12 mouse cellular contexts compared by ENCODE assay signal in the genomic region with DNA sequence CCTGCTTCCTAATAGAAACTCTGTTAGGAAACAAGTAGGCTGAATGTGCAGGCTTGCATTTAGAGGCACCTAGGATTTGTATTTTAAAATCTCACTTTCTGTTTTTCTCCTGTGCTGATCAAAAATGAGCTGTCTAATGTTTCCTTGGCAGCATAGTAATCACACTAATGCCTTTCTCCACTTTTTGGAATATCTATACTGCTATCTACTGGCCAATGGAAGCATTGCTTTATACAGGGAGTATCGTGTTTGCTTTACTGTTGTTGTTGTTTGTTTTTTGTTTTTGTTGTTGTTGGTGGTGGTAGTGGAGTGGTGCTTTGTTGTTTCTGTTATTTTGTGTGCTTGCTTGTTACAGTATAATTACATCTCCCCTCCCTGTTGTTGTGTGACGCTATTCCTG.
A peak's percentile ranks its signal among the peaks of the same experiment; 100 is the strongest.
DNase-seq lines count a peak whose midpoint lies in the region; ATAC-seq lines count a peak whose summit lies in the region.
"Had no signal": no experiment of that assay in that cellular context is flagged by ENCODE, and none has a peak within 500 bp of the region (broad histone marks: within the 10 kb centered on the region; RNA-seq: fewer than 3 reads in every experiment).

No protein-coding gene starts in this region.

- no peaks in the 10 kb centered on the region for H3K36me3 ChIP-seq in forebrain, embryonic 13.5 days (ENCODE audit: poor library complexity, severe bottlenecking)
- no peaks in the 10 kb centered on the region for H3K36me3 ChIP-seq in forebrain, embryonic 15.5 days
- no peaks in the 10 kb centered on the region for H3K36me3 ChIP-seq in kidney, embryonic 14.5 days (ENCODE audit: control insufficient read depth, insufficient read depth, low read length)
- H3K36me3 ChIP-seq: heart, embryonic 13.5 days; limb, embryonic 12.5 days had no signal

- no peaks in the 10 kb centered on the region for H3K27me3 ChIP-seq in forebrain, embryonic 13.5 days
- H3K27me3 ChIP-seq in forebrain, embryonic 15.5 days: no peaks in the 10 kb centered on the region
- H3K27me3 ChIP-seq in kidney, embryonic 14.5 days (ENCODE audit: control insufficient read depth, insufficient read depth, low read length): no peaks in the 10 kb centered on the region
- H3K27me3 ChIP-seq: heart, embryonic 13.5 days; limb, embryonic 12.5 days had no signal

- ATAC-seq in forebrain, embryonic 13.5 days: 0 out of 2 replicates have a peak, but pooled peaks have one; percentile 33
- no peak for ATAC-seq in forebrain, embryonic 15.5 days (replicated peaks)
- peak; percentile 24; the same call in 1 of the 2 replicates for ATAC-seq in kidney, embryonic 14.5 days (ENCODE audit: low FRiP score, low TSS enrichment)

- no peak overlapping the region for H3K27ac ChIP-seq in forebrain, embryonic 13.5 days
- H3K27ac ChIP-seq in forebrain, embryonic 15.5 days (replicated peaks): no peak overlapping the region
- no peak overlapping the region for H3K27ac ChIP-seq in kidney, embryonic 14.5 days (ENCODE audit: low read depth, low read length)
- H3K27ac ChIP-seq: heart, embryonic 13.5 days; limb, embryonic 12.5 days had no signal

- no peak overlapping the region for H3K9ac ChIP-seq in forebrain, embryonic 13.5 days
- H3K9ac ChIP-seq in forebrain, embryonic 15.5 days (replicated peaks): no peak overlapping the region
- H3K9ac ChIP-seq in kidney, embryonic 14.5 days (ENCODE audit: low read depth, low read length): no peak overlapping the region
- H3K9ac ChIP-seq: heart, embryonic 13.5 days; limb, embryonic 12.5 days had no signal

- no peak overlapping the region for H3K4me3 ChIP-seq in forebrain, embryonic 13.5 days
- H3K4me3 ChIP-seq in forebrain, embryonic 15.5 days: no peak overlapping the region
- H3K4me3 ChIP-seq in kidney, embryonic 14.5 days (ENCODE audit: low read length): no peak overlapping the region
- H3K4me3 ChIP-seq: heart, embryonic 13.5 days; limb, embryonic 12.5 days had no signal

- DNase-seq in kidney, adult 8-10 months: no peak
- peak; percentile 15 for DNase-seq in 416B (ENCODE audit: low read depth)
- DNase-seq in induced T-regulatory cell, adult 2 months (ENCODE audit: low read depth): peak; percentile 34
- DNase-seq in thymus, postnatal 25 days: no peak
- no peak for DNase-seq in cerebellum, postnatal 4 days (ENCODE audit: low spot score in 2 of 2)
- DNase-seq: cerebellum, postnatal 36 days; kidney, postnatal 4 days had no signal

- no peak overlapping the region for H3K4me2 ChIP-seq in forebrain, embryonic 13.5 days
- no peak overlapping the region for H3K4me2 ChIP-seq in forebrain, embryonic 15.5 days (replicated peaks)
- no peak overlapping the region for H3K4me2 ChIP-seq in kidney, embryonic 14.5 days (replicated peaks; ENCODE audit: low read depth, low read length)
- H3K4me2 ChIP-seq: heart, embryonic 13.5 days; limb, embryonic 12.5 days had no signal

- H3K9me3 ChIP-seq in forebrain, embryonic 13.5 days (replicated peaks): peaks cover 9% of the 10 kb centered on the region
- H3K9me3 ChIP-seq in forebrain, embryonic 15.5 days: no peaks in the 10 kb centered on the region
- H3K9me3 ChIP-seq in kidney, embryonic 14.5 days (ENCODE audit: control insufficient read depth, low read length): peaks cover 5% of the 10 kb centered on the region

- 41% methylated on average over 2 of the region's 2 CpGs for WGBS in forebrain, embryonic 13.5 days
- WGBS in forebrain, embryonic 15.5 days: 32% methylated on average over 2 of the region's 2 CpGs
- 51% methylated on average over 2 of the region's 2 CpGs for WGBS in kidney, embryonic 14.5 days

- H3K4me1 ChIP-seq in forebrain, embryonic 13.5 days: no peaks in the 10 kb centered on the region
- H3K4me1 ChIP-seq in forebrain, embryonic 15.5 days: no peaks in the 10 kb centered on the region
- H3K4me1 ChIP-seq in kidney, embryonic 14.5 days (ENCODE audit: control insufficient read depth, insufficient read depth, low read length): no peaks in the 10 kb centered on the region
- H3K4me1 ChIP-seq: heart, embryonic 13.5 days; limb, embryonic 12.5 days had no signal

Comparison
In these comparisons a context has a peak if more than half of its experiments do, and no peak if none do; other contexts are left out.
1. DNase-seq: peak in 416B (single experiment) and induced T-regulatory cell, adult 2 months (single experiment); none in kidney, adult 8-10 months (0 of 2), thymus, postnatal 25 days (single experiment) and cerebellum, postnatal 4 days (0 of 2).